Mouse (Mus musculus): ENCODE results near the gene Ntrk1. TPM values are rescaled to one million over a fixed set of nuclear protein-coding genes. Genes with fewer than 3 reads are reported as not detected.
"Not testable (repeated sequence)": the region's sequence is repeated elsewhere in the genome, so short reads cannot be mapped to it uniquely, and the experiment has no call there.

The Ntrk1 gene
- polyA plus RNA-seq, 1 experiment from 2014 or later = 0.18 TPM

- ATAC-seq = no peak
- Histone ChIP-seq H3K4me3 (ENCODE audit: low read depth, low read length) (no peak overlapping the region), H3K4me2 (replicated peaks; ENCODE audit: low read depth) (no peak overlapping the region), H3K27ac (ENCODE audit: low read depth, low read length) (no peak overlapping the region), H3K9ac (ENCODE audit: low read depth, low read length) (no peak overlapping the region), H3K4me1 (replicated peaks; ENCODE audit: control insufficient read depth, insufficient read depth, low read length) (no peaks in the 10 kb centered on the region), H3K9me3 (ENCODE audit: control insufficient read depth) (no peaks in the 10 kb centered on the region), H3K27me3 (replicated peaks; ENCODE audit: control insufficient read depth, insufficient read depth, low read length) (no peaks in the 10 kb centered on the region; the same call in 1 of the 2 replicates), H3K36me3 (ENCODE audit: control insufficient read depth, insufficient read depth) (no peaks in the 10 kb centered on the region)
- TF ChIP-seq CTCF (IDR thresholded peaks at IDR 0.05; ENCODE audit: low read depth) = no peak
- 45% methylated on average over 4 of the region's 4 CpGs for WGBS
These were observed 33.5 kb upstream of the Ntrk1 start for GRCm38 (mm10) chr3:87828435-87828834.

GRCm38 (mm10) chr3:87824206-87824605 is 29.2 kb upstream of the Ntrk1 start, which contains the start of gene Pear1:
Gene Pear1 (minus strand): TSS chr3:87824306.
- not testable (repeated sequence) for H3K36me3 ChIP-seq (ENCODE audit: control insufficient read depth, insufficient read depth); H3K4me2 ChIP-seq (replicated peaks; ENCODE audit: low read depth); H3K4me3 ChIP-seq (ENCODE audit: low read depth, low read length); H3K9me3 ChIP-seq (ENCODE audit: control insufficient read depth); ATAC-seq; H3K27me3 ChIP-seq (replicated peaks; ENCODE audit: control insufficient read depth, insufficient read depth, low read length); H3K9ac ChIP-seq (ENCODE audit: low read depth, low read length); H3K4me1 ChIP-seq (replicated peaks; ENCODE audit: control insufficient read depth, insufficient read depth, low read length); H3K27ac ChIP-seq (ENCODE audit: low read depth, low read length)
- 90% methylated on average over 1 of the region's 1 CpGs for WGBS

- Histone ChIP-seq H3K27me3 (replicated peaks; ENCODE audit: control insufficient read depth, insufficient read depth, low read length) (peaks cover 3% of the 10 kb centered on the region; the same call in 1 of the 2 replicates), H3K4me2 (replicated peaks; ENCODE audit: low read depth) (no peak overlapping the region), H3K27ac (ENCODE audit: low read depth, low read length) (no peak overlapping the region), H3K9ac (ENCODE audit: low read depth, low read length) (no peak overlapping the region), H3K9me3 (ENCODE audit: control insufficient read depth) (no peaks in the 10 kb centered on the region), H3K4me3 (ENCODE audit: low read depth, low read length) (no peak overlapping the region), H3K4me1 (replicated peaks; ENCODE audit: control insufficient read depth, insufficient read depth, low read length) (no peaks in the 10 kb centered on the region), H3K36me3 (ENCODE audit: control insufficient read depth, insufficient read depth) (no peaks in the 10 kb centered on the region)
- ATAC-seq = no peak
- WGBS = 70% methylated on average over 12 of the region's 12 CpGs
- no peak for TF ChIP-seq CTCF (IDR thresholded peaks at IDR 0.05; ENCODE audit: low read depth)
These were observed 23.3 kb upstream of the Ntrk1 start for GRCm38 (mm10) chr3:87818226-87818625.

GRCm38 (mm10) chr3:87816646-87817093 is 21.7 kb upstream of the Ntrk1 start:
- 5% methylated on average over 12 of the region's 12 CpGs for whole genome bisulfite sequencing
- Histone ChIP-seq H3K9me3 (ENCODE audit: control insufficient read depth) (no peaks in the 10 kb centered on the region), H3K4me2 (replicated peaks; ENCODE audit: low read depth) (0 out of 2 replicates have a peak overlapping the region, but pooled peaks have one; percentile 4), H3K27me3 (replicated peaks; ENCODE audit: control insufficient read depth, insufficient read depth, low read length) (peaks cover 3% of the 10 kb centered on the region; the same call in 1 of the 2 replicates), H3K4me3 (ENCODE audit: low read depth, low read length) (no peak overlapping the region), H3K4me1 (replicated peaks; ENCODE audit: control insufficient read depth, insufficient read depth, low read length) (no peaks in the 10 kb centered on the region), H3K36me3 (ENCODE audit: control insufficient read depth, insufficient read depth) (no peaks in the 10 kb centered on the region), H3K9ac (ENCODE audit: low read depth, low read length) (no peak overlapping the region), H3K27ac (ENCODE audit: low read depth, low read length) (no peak overlapping the region)
- ATAC-seq = peak; percentile 38; the same call in 1 of the 2 replicates
- peak; percentile 96 for TF ChIP-seq CTCF (IDR thresholded peaks at IDR 0.05; ENCODE audit: low read depth)

- no peak for TF ChIP-seq CTCF (IDR thresholded peaks at IDR 0.05; ENCODE audit: low read depth)
- no peak overlapping the region for H3K27ac ChIP-seq (ENCODE audit: low read depth, low read length)
- peaks cover 7% of the 10 kb centered on the region; the same call in 1 of the 2 replicates for H3K27me3 ChIP-seq (replicated peaks; ENCODE audit: control insufficient read depth, insufficient read depth, low read length)
- H3K9me3 ChIP-seq (ENCODE audit: control insufficient read depth) = no peaks in the 10 kb centered on the region
- H3K9ac ChIP-seq (ENCODE audit: low read depth, low read length) = no peak overlapping the region
- H3K4me2 ChIP-seq (replicated peaks; ENCODE audit: low read depth) = 0 out of 2 replicates have a peak overlapping the region, but pooled peaks have one; percentile 4
- ATAC-seq = no peak
- no peak overlapping the region for H3K4me3 ChIP-seq (ENCODE audit: low read depth, low read length)
- WGBS = 60% methylated on average over 6 of the region's 6 CpGs
- H3K4me1 ChIP-seq (replicated peaks; ENCODE audit: control insufficient read depth, insufficient read depth, low read length) = no peaks in the 10 kb centered on the region
- H3K36me3 ChIP-seq (ENCODE audit: control insufficient read depth, insufficient read depth) = no peaks in the 10 kb centered on the region
These were observed 21.2 kb upstream of the Ntrk1 start for GRCm38 (mm10) chr3:87816166-87816565.

- H3K27me3 ChIP-seq (replicated peaks; ENCODE audit: control insufficient read depth, insufficient read depth, low read length) = peaks cover 38% of the 10 kb centered on the region
- no peak overlapping the region for H3K4me2 ChIP-seq (replicated peaks; ENCODE audit: low read depth)
- 45% methylated on average over 10 of the region's 10 CpGs for WGBS
- no peaks in the 10 kb centered on the region for H3K9me3 ChIP-seq (ENCODE audit: control insufficient read depth)
- no peak overlapping the region for H3K4me3 ChIP-seq (ENCODE audit: low read depth, low read length)
- no peak overlapping the region for H3K27ac ChIP-seq (ENCODE audit: low read depth, low read length)
- no peak for ATAC-seq
- H3K9ac ChIP-seq (ENCODE audit: low read depth, low read length) = no peak overlapping the region
- TF ChIP-seq CTCF (IDR thresholded peaks at IDR 0.05; ENCODE audit: low read depth) = no peak
- no peaks in the 10 kb centered on the region for H3K36me3 ChIP-seq (ENCODE audit: control insufficient read depth, insufficient read depth)
- no peaks in the 10 kb centered on the region for H3K4me1 ChIP-seq (replicated peaks; ENCODE audit: control insufficient read depth, insufficient read depth, low read length)
These were observed 17.9 kb upstream of the Ntrk1 start for GRCm38 (mm10) chr3:87812873-87813272.

- H3K4me2 ChIP-seq (replicated peaks; ENCODE audit: low read depth) = no peak overlapping the region
- no peaks in the 10 kb centered on the region for H3K4me1 ChIP-seq (replicated peaks; ENCODE audit: control insufficient read depth, insufficient read depth, low read length)
- H3K9me3 ChIP-seq (ENCODE audit: control insufficient read depth) = no peaks in the 10 kb centered on the region
- H3K4me3 ChIP-seq (ENCODE audit: low read depth, low read length) = no peak overlapping the region
- TF ChIP-seq CTCF (IDR thresholded peaks at IDR 0.05; ENCODE audit: low read depth) = no peak
- H3K27me3 ChIP-seq (replicated peaks; ENCODE audit: control insufficient read depth, insufficient read depth, low read length) = peaks cover 37% of the 10 kb centered on the region
- 80% methylated on average over 4 of the region's 4 CpGs for WGBS
- no peak for ATAC-seq
- H3K9ac ChIP-seq (ENCODE audit: low read depth, low read length) = no peak overlapping the region
- H3K27ac ChIP-seq (ENCODE audit: low read depth, low read length) = no peak overlapping the region
- no peaks in the 10 kb centered on the region for H3K36me3 ChIP-seq (ENCODE audit: control insufficient read depth, insufficient read depth)
These were observed 17.5 kb upstream of the Ntrk1 start for GRCm38 (mm10) chr3:87812413-87812812.
